Mouse (Mus musculus): ENCODE measurements around the gene Stk11. TPM values are rescaled to one million over a fixed set of nuclear protein-coding genes. Genes with fewer than 3 reads are reported as not detected.

Stk11 gene
- total and polyA plus RNA-seq, 2 experiments, result 71.5 to 110 TPM

GRCm38 (mm10) chr10:80104181-80104580 is 11.4 kb upstream of the Stk11 start:
- no peak overlapping the region for H3K27ac ChIP-seq (replicated peaks; ENCODE audit: insufficient read depth, low read depth, low read length)
- TF ChIP-seq CTCF (IDR thresholded peaks at IDR 0.05; ENCODE audit: low read depth, low read length) (no peak), POLR2A (IDR thresholded peaks at IDR 0.05; ENCODE audit: extremely low read depth, insufficient read depth, low read length) (no peak)

GRCm38 (mm10) chr10:80105460-80105859 is 10.1 kb upstream of the Stk11 start, which contains the start of gene Sbno2:
Gene Sbno2 (minus strand): TSS chr10:80105571.
- no peaks in the 10 kb centered on the region for H3K27me3 ChIP-seq (ENCODE audit: control insufficient read depth, insufficient read depth, low read length)
- no peak for DNase-seq (ENCODE audit: extremely low read depth, low read depth, low spot score)
- H3K4me3 ChIP-seq (ENCODE audit: insufficient read depth, low read depth, low read length), result no peak within 1 kb of the TSS
- H3K27ac ChIP-seq (replicated peaks; ENCODE audit: insufficient read depth, low read depth, low read length), result no peak within 1 kb of the TSS
- H3K79me2 ChIP-seq (ENCODE audit: control insufficient read depth, insufficient read depth, low read length), result peaks cover 11% of the 10 kb centered on the region
- H3K9ac ChIP-seq (ENCODE audit: low read depth, low read length), result no peak within 1 kb of the TSS
- no peaks in the 10 kb centered on the region for H3K36me3 ChIP-seq (ENCODE audit: control insufficient read depth, insufficient read depth, low read length)
- WGBS, result 85% methylated on average over 5 of the region's 5 CpGs
- peaks cover 9% of the 10 kb centered on the region for H3K4me1 ChIP-seq (ENCODE audit: control insufficient read depth, insufficient read depth, low read length)
- TF ChIP-seq CTCF (IDR thresholded peaks at IDR 0.05; ENCODE audit: low read depth, low read length) (no peak), POLR2A (IDR thresholded peaks at IDR 0.05; ENCODE audit: extremely low read depth, insufficient read depth, low read length) (no peak)

More at GRCm38 (mm10) chr10:80104181-80104580, 11.4 kb upstream of the Stk11 start:
- H3K27me3 ChIP-seq (ENCODE audit: control insufficient read depth, insufficient read depth, low read length), result no peaks in the 10 kb centered on the region
- peaks cover 24% of the 10 kb centered on the region for H3K79me2 ChIP-seq (ENCODE audit: control insufficient read depth, insufficient read depth, low read length)
- H3K9ac ChIP-seq (ENCODE audit: low read depth, low read length), result no peak overlapping the region
- no peak for DNase-seq (ENCODE audit: extremely low read depth, low read depth, low spot score)
- WGBS, result 75% methylated on average over 3 of the region's 3 CpGs
- no peak overlapping the region for H3K4me3 ChIP-seq (ENCODE audit: insufficient read depth, low read depth, low read length)
- H3K36me3 ChIP-seq (ENCODE audit: control insufficient read depth, insufficient read depth, low read length), result no peaks in the 10 kb centered on the region
- peaks cover 21% of the 10 kb centered on the region for H3K4me1 ChIP-seq (ENCODE audit: control insufficient read depth, insufficient read depth, low read length)

GRCm38 (mm10) chr10:80105926-80106325 is 9.7 kb upstream of the Stk11 start:
- Histone ChIP-seq H3K36me3 (ENCODE audit: control insufficient read depth, insufficient read depth, low read length) (no peaks in the 10 kb centered on the region), H3K79me2 (ENCODE audit: control insufficient read depth, insufficient read depth, low read length) (peaks cover 9% of the 10 kb centered on the region; the same call in 1 of the 2 replicates), H3K27me3 (ENCODE audit: control insufficient read depth, insufficient read depth, low read length) (no peaks in the 10 kb centered on the region), H3K4me1 (ENCODE audit: control insufficient read depth, insufficient read depth, low read length) (peaks cover 8% of the 10 kb centered on the region), H3K4me3 (ENCODE audit: insufficient read depth, low read depth, low read length) (no peak overlapping the region), H3K9ac (ENCODE audit: low read depth, low read length) (no peak overlapping the region), H3K27ac (replicated peaks; ENCODE audit: insufficient read depth, low read depth, low read length) (no peak overlapping the region)
- TF ChIP-seq POLR2A (IDR thresholded peaks at IDR 0.05; ENCODE audit: extremely low read depth, insufficient read depth, low read length) (no peak), CTCF (IDR thresholded peaks at IDR 0.05; ENCODE audit: low read depth, low read length) (no peak)
- 86% methylated on average over 5 of the region's 5 CpGs for WGBS
- DNase-seq (ENCODE audit: extremely low read depth, low read depth, low spot score), result no peak

- Histone ChIP-seq H3K27me3 (ENCODE audit: control insufficient read depth, insufficient read depth, low read length) (no peaks in the 10 kb centered on the region), H3K36me3 (ENCODE audit: control insufficient read depth, insufficient read depth, low read length) (no peaks in the 10 kb centered on the region), H3K27ac (replicated peaks; ENCODE audit: insufficient read depth, low read depth, low read length) (no peak overlapping the region), H3K4me1 (ENCODE audit: control insufficient read depth, insufficient read depth, low read length) (peaks cover 6% of the 10 kb centered on the region), H3K9ac (ENCODE audit: low read depth, low read length) (no peak overlapping the region), H3K79me2 (ENCODE audit: control insufficient read depth, insufficient read depth, low read length) (no peaks in the 10 kb centered on the region), H3K4me3 (ENCODE audit: insufficient read depth, low read depth, low read length) (no peak overlapping the region)
- no peak for TF ChIP-seq CTCF (IDR thresholded peaks at IDR 0.05; ENCODE audit: low read depth, low read length)
- no peak for TF ChIP-seq POLR2A (IDR thresholded peaks at IDR 0.05; ENCODE audit: extremely low read depth, insufficient read depth, low read length)
- 51% methylated on average over 6 of the region's 6 CpGs for WGBS
- DNase-seq (ENCODE audit: extremely low read depth, low read depth, low spot score), result no peak
Observed at GRCm38 (mm10) chr10:80107678-80108077, 7.9 kb upstream of the Stk11 start.

- DNase-seq (ENCODE audit: extremely low read depth, low read depth, low spot score), result peak; percentile 92
- 2% methylated on average over 27 of the region's 27 CpGs for WGBS
- H3K9ac ChIP-seq (ENCODE audit: low read depth, low read length), result peak overlapping the region; percentile 68
- TF ChIP-seq CTCF (IDR thresholded peaks at IDR 0.05; ENCODE audit: low read depth, low read length) (peak; percentile 96), POLR2A (IDR thresholded peaks at IDR 0.05; ENCODE audit: extremely low read depth, insufficient read depth, low read length) (no peak)
- H3K27me3 ChIP-seq (ENCODE audit: control insufficient read depth, insufficient read depth, low read length), result no peaks in the 10 kb centered on the region
- H3K4me3 ChIP-seq (ENCODE audit: insufficient read depth, low read depth, low read length), result peak overlapping the region; percentile 52
- H3K4me1 ChIP-seq (ENCODE audit: control insufficient read depth, insufficient read depth, low read length), result peaks cover 21% of the 10 kb centered on the region
- peaks cover 35% of the 10 kb centered on the region for H3K79me2 ChIP-seq (ENCODE audit: control insufficient read depth, insufficient read depth, low read length)
- peak overlapping the region; percentile 93 for H3K27ac ChIP-seq (replicated peaks; ENCODE audit: insufficient read depth, low read depth, low read length)
- no peaks in the 10 kb centered on the region for H3K36me3 ChIP-seq (ENCODE audit: control insufficient read depth, insufficient read depth, low read length)
Observed at GRCm38 (mm10) chr10:80114341-80115284, 990 bp upstream of the Stk11 start.

- TF ChIP-seq CTCF (IDR thresholded peaks at IDR 0.05; ENCODE audit: low read depth, low read length), result no peak
- TF ChIP-seq POLR2A (IDR thresholded peaks at IDR 0.05; ENCODE audit: extremely low read depth, insufficient read depth, low read length), result no peak
- Histone ChIP-seq H3K4me3 (ENCODE audit: insufficient read depth, low read depth, low read length) (peak overlapping the region; percentile 73), H3K36me3 (ENCODE audit: control insufficient read depth, insufficient read depth, low read length) (no peaks in the 10 kb centered on the region), H3K27ac (replicated peaks; ENCODE audit: insufficient read depth, low read depth, low read length) (peak overlapping the region; percentile 92), H3K4me1 (ENCODE audit: control insufficient read depth, insufficient read depth, low read length) (peaks cover 21% of the 10 kb centered on the region), H3K79me2 (ENCODE audit: control insufficient read depth, insufficient read depth, low read length) (peaks cover 45% of the 10 kb centered on the region), H3K27me3 (ENCODE audit: control insufficient read depth, insufficient read depth, low read length) (no peaks in the 10 kb centered on the region), H3K9ac (ENCODE audit: low read depth, low read length) (peak overlapping the region; percentile 95)
- under 1% methylated on average over 63 of the region's 63 CpGs for WGBS
- DNase-seq (ENCODE audit: extremely low read depth, low read depth, low spot score), result no peak
Observed at GRCm38 (mm10) chr10:80115944-80116335, 337 bp downstream of the Stk11 start.

All from liver, adult 2 months (tissue).